Mouse (Mus musculus) small intestine, adult 2 months (tissue): ENCODE results near the gene Cep44. TPM values are rescaled to one million over a fixed set of nuclear protein-coding genes. Genes with fewer than 3 reads are reported as not detected.

Experiments used
- H3K27ac ChIP-seq: fragments of 200-500 bp; 2 replicates; pipeline ENCODE4 v1.5.1; 2012; ENCODE audit warnings: low read depth, low read length, control low read depth, inconsistent platforms; ENCODE audit not compliant: insufficient read depth
- H3K27me3 ChIP-seq: fragments of 200-500 bp; 2 replicates; pipeline ENCODE4 v1.6.1; 2012; ENCODE audit warnings: mild to moderate bottlenecking, moderate library complexity, low read length, inconsistent platforms; ENCODE audit not compliant: control insufficient read depth, insufficient read depth
- H3K36me3 ChIP-seq: fragments of 200-500 bp; 2 replicates; pipeline ENCODE4 v1.6.1; 2012; ENCODE audit warnings: mild to moderate bottlenecking, low read length, control low read depth, inconsistent platforms; ENCODE audit not compliant: control insufficient read depth, insufficient read depth
- H3K4me1 ChIP-seq: fragments of 200-500 bp; 2 replicates; pipeline ENCODE4 v1.6.1; 2012; ENCODE audit warnings: low read length, inconsistent platforms, mixed read lengths; ENCODE audit not compliant: control insufficient read depth, insufficient read depth, insufficient read length
- H3K4me3 ChIP-seq: fragments of 200-500 bp; 2 replicates; pipeline ENCODE4 v1.5.1; 2012; ENCODE audit warnings: low read depth, mild to moderate bottlenecking, control low read depth, inconsistent platforms, low read length, moderate library complexity
- CTCF ChIP-seq: fragments of 200-500 bp; IDR thresholded peaks from 2 replicates; pipeline ENCODE4 v1.5.1; 2012; ENCODE audit warnings: low read depth, mild to moderate bottlenecking, control low read depth, inconsistent platforms, low read length, moderate library complexity, mixed read lengths; ENCODE audit not compliant: insufficient replicate concordance, insufficient read length; ENCODE audit errors: extremely low read depth
- POLR2A ChIP-seq: fragments of 200-500 bp; IDR thresholded peaks from 2 replicates; pipeline ENCODE4 v1.6.1; 2012; ENCODE audit warnings: low read depth, mild to moderate bottlenecking, control low read depth, inconsistent platforms, low read length, moderate library complexity
- WGBS: fragments of 180-500 bp; shearing (Covaris S2); methylation state at CpG from one replicate; pipeline ENCODE4 v1.1.7; 2018; 5-methylcytosine and 5-hydroxymethylcytosine counted together
- polyA plus RNA-seq: library from polyadenylated mRNA; depleted of rRNA; stranded (reverse); fragments of >200 nt; gene quantifications from 2 replicates; pipeline ENCODE4 v1.2.3, GENCODE M21; 2012; rRNA removed

The Cep44 gene
- 0.98 and 3.8 TPM in 2 replicates for polyA plus RNA-seq

DNA sequence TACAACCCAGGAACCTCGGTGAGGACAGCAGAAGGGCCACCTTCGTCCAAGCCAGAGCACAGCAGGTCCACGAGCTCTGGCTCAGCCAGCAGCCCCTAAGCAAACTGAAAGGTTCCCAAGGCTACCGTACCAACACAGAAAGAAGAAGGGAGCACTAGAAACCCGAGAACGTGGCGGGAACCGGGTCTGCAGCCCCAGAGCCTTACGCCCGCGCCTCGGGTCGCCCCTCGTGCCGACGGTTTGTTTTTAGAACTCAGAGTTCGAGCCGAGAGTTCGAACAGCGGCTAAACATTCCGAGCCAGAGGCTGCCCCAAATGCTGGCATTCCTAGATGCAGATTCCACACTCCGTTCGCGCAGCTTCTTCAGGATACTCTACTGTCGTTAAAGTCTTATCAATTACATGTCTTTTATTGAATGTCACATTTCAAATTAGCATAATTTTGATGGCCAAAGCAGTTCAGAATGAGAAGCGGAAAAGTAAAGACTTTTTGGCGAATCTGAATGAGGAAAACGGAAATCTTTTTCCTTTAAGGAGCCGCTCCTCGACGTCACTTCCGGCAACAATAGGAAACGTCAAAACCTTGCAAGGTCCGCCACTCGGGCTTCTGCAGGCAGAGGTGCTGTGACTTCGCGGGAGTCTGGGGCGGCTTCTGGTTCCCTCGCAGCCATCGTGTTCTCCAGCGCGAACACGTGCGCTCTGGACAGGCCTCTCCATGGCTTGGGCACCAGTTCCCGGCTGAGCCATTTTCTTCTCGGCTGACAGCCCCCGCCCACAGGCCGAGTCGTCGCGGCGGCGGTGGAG lies at the start of gene Cep44, which contains the start of gene Fbxo8:
Gene Cep44 (minus strand): TSS at position 490 of the 803 bp plus-strand sequence.
Gene Fbxo8 (plus strand): TSS at position 533 of the 803 bp plus-strand sequence.
- Histone ChIP-seq H3K27ac (peak within 1 kb of the TSS; percentile 89), H3K4me1 (peaks cover 2% of the 10 kb centered on the region; the same call in 1 of the 2 replicates), H3K4me3 (peak within 1 kb of the TSS; percentile 86), H3K27me3 (no peaks in the 10 kb centered on the region), H3K36me3 (no peaks in the 10 kb centered on the region)
- under 1% methylated on average over 53 of the region's 53 CpGs for WGBS
- TF ChIP-seq POLR2A: peak; percentile 66
- no peak for TF ChIP-seq CTCF

GRCm38 (mm10) chr8:56591502-56591901 lies 40.7 kb upstream of the Cep44 start:
- Histone ChIP-seq H3K4me1 (no peaks in the 10 kb centered on the region), H3K27me3 (no peaks in the 10 kb centered on the region), H3K4me3 (no peak overlapping the region), H3K36me3 (peaks cover 12% of the 10 kb centered on the region), H3K27ac (no peak overlapping the region)
- TF ChIP-seq POLR2A (no peak), CTCF (no peak)
- 97% methylated on average over 5 of the region's 5 CpGs for WGBS

- WGBS: 95% methylated on average over 1 of the region's 1 CpGs
- TF ChIP-seq POLR2A (no peak), CTCF (no peak)
- H3K27me3 ChIP-seq: no peaks in the 10 kb centered on the region
- no peak overlapping the region for H3K4me3 ChIP-seq
- H3K36me3 ChIP-seq: peaks cover 12% of the 10 kb centered on the region
- H3K4me1 ChIP-seq: no peaks in the 10 kb centered on the region
- no peak overlapping the region for H3K27ac ChIP-seq
These were observed 40.2 kb upstream of the Cep44 start for GRCm38 (mm10) chr8:56591084-56591483.

DNA sequence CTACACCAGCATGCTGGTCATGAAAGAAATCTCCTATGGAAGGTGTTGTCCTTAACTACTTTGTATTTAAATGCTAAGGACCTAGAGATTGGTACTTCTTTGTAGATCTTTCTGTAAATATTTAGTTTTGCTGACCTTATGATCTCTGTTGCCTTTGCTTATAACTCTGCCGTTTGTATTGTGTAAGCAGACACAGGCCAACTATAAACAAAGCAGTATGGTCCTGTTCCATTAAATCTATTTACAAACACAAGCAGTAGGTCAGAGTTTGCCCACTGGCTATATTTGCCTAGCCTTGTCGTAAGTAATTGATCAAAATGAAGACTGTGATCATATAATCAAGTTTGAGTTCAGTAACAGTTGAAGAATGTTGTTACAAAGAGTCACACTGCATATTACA lies 38.2 kb upstream of the Cep44 start:
- Histone ChIP-seq H3K4me1 (no peaks in the 10 kb centered on the region), H3K27ac (no peak overlapping the region), H3K27me3 (no peaks in the 10 kb centered on the region), H3K4me3 (no peak overlapping the region), H3K36me3 (peaks cover 13% of the 10 kb centered on the region)
- TF ChIP-seq POLR2A (no peak), CTCF (no peak)
- 50% methylated on average over 2 of the region's 2 CpGs for WGBS

DNA sequence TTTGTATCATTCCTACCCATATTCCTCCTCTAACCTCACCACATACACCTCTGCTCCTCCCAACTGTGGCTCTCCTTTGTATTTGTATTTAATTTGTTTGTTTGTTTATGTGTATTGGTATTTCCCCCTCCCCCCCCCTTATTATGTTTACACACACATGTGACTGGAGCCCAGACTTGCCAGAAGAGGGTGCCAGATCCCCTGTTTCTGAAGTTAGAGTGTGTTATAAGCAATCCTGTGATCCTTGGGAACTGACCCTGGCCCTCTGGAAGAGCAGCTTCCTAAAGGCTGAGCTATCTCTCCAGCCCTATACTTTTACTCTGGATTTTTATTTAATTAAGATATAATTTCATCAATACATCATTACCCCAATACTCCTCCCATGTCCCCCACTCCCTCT lies 32.0 kb upstream of the Cep44 start:
- H3K27ac ChIP-seq: no peak overlapping the region
- no peaks in the 10 kb centered on the region for H3K4me1 ChIP-seq
- H3K27me3 ChIP-seq: no peaks in the 10 kb centered on the region
- no peak overlapping the region for H3K4me3 ChIP-seq
- H3K36me3 ChIP-seq: peaks cover 3% of the 10 kb centered on the region; the same call in 1 of the 2 replicates
- TF ChIP-seq CTCF (no peak), POLR2A (no peak)

DNA sequence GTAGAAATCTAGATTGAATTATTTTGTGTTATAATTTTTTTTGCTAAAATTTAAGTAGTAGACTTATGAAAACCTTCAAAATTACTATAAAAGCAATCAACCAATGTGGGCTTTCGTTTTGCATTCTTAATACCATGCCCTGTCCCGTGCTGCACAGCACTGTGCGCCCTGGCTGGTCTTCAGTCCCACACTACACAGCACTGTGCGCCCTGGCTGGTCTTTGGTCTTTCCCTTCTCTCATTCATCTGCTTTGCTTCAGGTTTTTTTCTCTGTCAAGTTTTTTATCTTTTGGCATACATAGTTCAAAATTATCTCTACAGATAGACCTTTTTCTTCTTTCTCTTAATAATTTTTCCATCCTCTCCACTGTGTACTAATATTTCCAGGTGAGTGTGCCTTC lies 30.1 kb upstream of the Cep44 start:
- Histone ChIP-seq H3K27me3 (no peaks in the 10 kb centered on the region), H3K4me1 (no peaks in the 10 kb centered on the region), H3K27ac (no peak overlapping the region), H3K4me3 (no peak overlapping the region), H3K36me3 (peaks cover 3% of the 10 kb centered on the region; the same call in 1 of the 2 replicates)
- WGBS: 95% methylated on average over 4 of the region's 4 CpGs
- no peak for TF ChIP-seq POLR2A
- TF ChIP-seq CTCF: no peak

DNA sequence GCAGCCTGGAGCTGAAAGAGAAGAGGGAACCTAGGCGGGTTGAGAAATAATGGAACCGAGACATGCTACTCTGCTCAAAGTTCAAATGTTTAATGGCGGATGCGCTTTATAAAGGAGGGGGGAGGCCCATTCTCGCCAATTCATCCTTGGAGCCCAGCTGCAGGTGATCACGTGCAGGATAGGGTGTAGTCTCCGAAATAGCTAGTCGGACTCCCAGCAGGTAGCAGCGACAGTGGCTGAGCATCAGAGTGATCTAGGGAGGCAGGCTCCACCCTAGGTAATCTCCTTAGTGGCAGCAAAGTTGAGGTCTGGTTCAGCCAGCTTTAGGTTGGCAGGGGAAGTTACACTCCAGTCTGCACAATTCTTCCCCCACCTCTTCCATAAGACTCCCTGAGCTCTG lies 16.0 kb upstream of the Cep44 start:
- 92% methylated on average over 9 of the region's 9 CpGs for WGBS

More for the DNA sequence above, 16.0 kb upstream of the Cep44 start:
- Histone ChIP-seq H3K4me1 (0 out of 2 replicates have a peak, but pooled peaks cover 2% of the 10 kb centered on the region), H3K4me3 (no peak overlapping the region), H3K27ac (no peak overlapping the region), H3K36me3 (peaks cover 13% of the 10 kb centered on the region), H3K27me3 (no peaks in the 10 kb centered on the region)
- no peak for TF ChIP-seq POLR2A
- no peak for TF ChIP-seq CTCF
